ENCODE assay signal across 18 mouse cellular contexts in the genomic region with DNA sequence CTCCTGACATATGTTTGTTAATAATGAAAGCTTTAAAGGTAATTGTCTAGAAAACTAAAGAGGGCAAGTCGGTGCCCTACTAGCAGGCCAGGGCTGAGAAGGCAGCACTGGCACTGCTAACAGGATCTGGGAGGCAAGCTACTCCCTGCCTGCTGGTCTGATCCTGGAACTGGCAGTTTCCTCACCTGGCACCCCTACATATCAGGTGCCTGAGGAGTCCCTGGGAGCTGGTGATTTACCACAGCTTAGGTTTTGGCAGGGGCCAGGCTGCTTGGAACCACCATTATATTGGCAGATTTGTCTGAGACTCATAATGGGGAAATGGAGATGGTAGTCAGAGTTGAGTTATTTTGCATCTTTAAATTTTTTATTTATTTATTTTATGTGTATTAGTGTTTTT.
"Had no signal": no experiment of that assay in that cellular context is flagged by ENCODE, and none has a peak within 500 bp of the region (broad histone marks: within the 10 kb centered on the region; RNA-seq: fewer than 3 reads in every experiment).

No protein-coding gene starts in this region.

- H3K4me3 ChIP-seq: midbrain, embryonic 10.5 days; midbrain, embryonic 12.5 days; myocyte; neural tube, embryonic 13.5 days; neural tube, embryonic 15.5 days had no signal

- H3K27ac ChIP-seq: midbrain, embryonic 10.5 days; midbrain, embryonic 12.5 days; neural tube, embryonic 13.5 days; neural tube, embryonic 15.5 days had no signal

- H3K4me2 ChIP-seq: lung, embryonic 14.5 days; midbrain, embryonic 12.5 days; neural tube, embryonic 13.5 days; neural tube, embryonic 15.5 days had no signal

- H3K9ac ChIP-seq: lung, embryonic 14.5 days; midbrain, embryonic 12.5 days; neural tube, embryonic 13.5 days; neural tube, embryonic 15.5 days had no signal

- H3K27me3 ChIP-seq: midbrain, embryonic 12.5 days; neural tube, embryonic 13.5 days; neural tube, embryonic 15.5 days had no signal

- H3K36me3 ChIP-seq: midbrain, embryonic 12.5 days had no signal

- H3K4me1 ChIP-seq: midbrain, embryonic 10.5 days; midbrain, embryonic 12.5 days; neural tube, embryonic 13.5 days; neural tube, embryonic 15.5 days had no signal

- DNase-seq: lung, embryonic 14.5 days; lung, postnatal 10 days; lung, postnatal 4 days; midbrain, embryonic 14.5 days; retina, postnatal 1 day; right cerebral cortex, adult 18-20 months; right cerebral cortex, postnatal 25 days; right cerebral cortex, postnatal 4 days; spleen, adult 18-20 months; thymus, adult 18-20 months; thymus, postnatal 14 days; thymus, postnatal 36 days had no signal

- H3K9me3 ChIP-seq: midbrain, embryonic 10.5 days; midbrain, embryonic 12.5 days; neural tube, embryonic 13.5 days; neural tube, embryonic 15.5 days had no signal

- ATAC-seq: midbrain, embryonic 16.5 days had no signal
